Mouse (Mus musculus): ENCODE measurements at regions not wholly inside any gene's neighbourhood (a gene's known extent, or its start where the extent isn't known, plus 50 kb on each side); places are given as distances from the start of the nearest gene placed in this dataset.
A peak's percentile ranks its signal among the peaks of the same experiment; 100 is the strongest.
"Not testable (repeated sequence)": the region's sequence is repeated elsewhere in the genome, so short reads cannot be mapped to it uniquely, and the experiment has no call there.

GRCm38 (mm10) chr4:145774241-145774761 lies 94.3 kb upstream of the Zfp986 start:
- H3K27ac ChIP-seq; H3K27me3 ChIP-seq; H3K36me3 ChIP-seq; H3K4me1 ChIP-seq (replicated peaks); H3K9me3 ChIP-seq: not testable (repeated sequence)
- Histone ChIP-seq H3K9ac (peak overlapping the region; percentile 61; the same call in 1 of the 2 replicates), H3K4me3 (peak overlapping the region; percentile 34), H3K4me2 (peak overlapping the region; percentile 50)
- 1% methylated on average over 46 of the region's 49 CpGs for WGBS
- ATAC-seq (ENCODE audit: low FRiP score), result peak; percentile 93

GRCm38 (mm10) chr4:145774884-145775283 lies 93.7 kb upstream of the Zfp986 start:
- not testable (repeated sequence) for H3K4me1 ChIP-seq (replicated peaks); H3K9me3 ChIP-seq; H3K9ac ChIP-seq; H3K4me3 ChIP-seq; H3K27ac ChIP-seq; H3K36me3 ChIP-seq; ATAC-seq (ENCODE audit: low FRiP score); H3K27me3 ChIP-seq; H3K4me2 ChIP-seq
- WGBS, result 40% methylated on average over 3 of the region's 6 CpGs

GRCm38 (mm10) chr4:145776531-145776930 lies 92.1 kb upstream of the Zfp986 start:
- H3K27ac ChIP-seq; H3K4me3 ChIP-seq; H3K4me1 ChIP-seq (replicated peaks); H3K4me2 ChIP-seq; H3K9ac ChIP-seq; ATAC-seq (ENCODE audit: low FRiP score); H3K9me3 ChIP-seq; H3K36me3 ChIP-seq; H3K27me3 ChIP-seq: not testable (repeated sequence)

- H3K36me3 ChIP-seq; H3K4me3 ChIP-seq; H3K9me3 ChIP-seq; H3K4me2 ChIP-seq; H3K4me1 ChIP-seq (replicated peaks); H3K9ac ChIP-seq; H3K27ac ChIP-seq; H3K27me3 ChIP-seq; ATAC-seq (ENCODE audit: low FRiP score): not testable (repeated sequence)
- WGBS, result no CpG with 5 or more reads among the region's 14 CpGs
These were observed 87.2 kb upstream of the Zfp986 start for GRCm38 (mm10) chr4:145781281-145781896.

- not testable (repeated sequence) for H3K4me1 ChIP-seq (replicated peaks); H3K27ac ChIP-seq; H3K9me3 ChIP-seq; ATAC-seq (ENCODE audit: low FRiP score); H3K4me2 ChIP-seq; H3K36me3 ChIP-seq; H3K27me3 ChIP-seq; H3K4me3 ChIP-seq; H3K9ac ChIP-seq
- no CpG with 5 or more reads among the region's 4 CpGs for WGBS
These were observed 53.9 kb upstream of the Zfp986 start for GRCm38 (mm10) chr4:145814674-145815073.
